Mouse (Mus musculus): ENCODE data around the gene March7.

The March7 gene

DNA sequence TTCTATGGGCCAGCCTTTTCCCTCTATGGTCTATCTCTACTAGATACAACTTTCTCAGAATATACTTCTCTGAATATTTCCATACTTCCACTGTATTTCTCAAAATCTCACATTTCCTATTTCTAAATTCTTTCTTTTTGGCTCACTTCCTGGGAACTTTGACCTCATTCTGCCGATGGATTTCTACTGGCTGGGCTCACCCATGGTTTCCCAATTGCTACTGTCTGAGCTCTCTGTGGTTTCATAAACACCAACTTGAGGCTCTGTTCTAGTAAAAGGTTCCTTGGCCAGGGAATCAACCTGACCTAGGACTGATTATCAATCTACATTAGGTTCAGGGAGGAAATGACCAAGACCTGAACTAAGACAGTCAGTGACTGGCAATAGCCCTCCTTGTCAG lies 79.8 kb downstream of the March7 start:
- 62% methylated on average over 1 of the region's 1 CpGs for WGBS

DNA sequence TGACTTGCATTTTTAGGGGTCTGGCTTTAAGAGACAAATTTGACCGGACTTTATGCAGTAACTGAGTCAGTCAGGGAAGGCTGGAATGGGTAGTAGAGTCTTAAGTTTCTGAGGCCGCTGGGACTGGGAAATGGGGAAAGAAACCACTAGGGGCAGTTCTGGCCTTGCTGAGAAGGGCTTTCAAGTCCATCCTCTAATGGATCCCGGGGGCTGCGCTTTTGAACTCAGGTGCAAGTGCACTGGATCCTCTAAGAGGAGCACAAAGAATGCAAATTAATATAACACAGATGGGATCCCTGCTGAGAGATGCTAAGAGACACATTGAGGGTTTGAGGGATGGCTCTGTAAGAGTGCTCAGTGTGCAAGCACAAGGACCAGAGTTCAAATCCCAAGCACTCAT lies 81.7 kb downstream of the March7 start:
- WGBS: 84% methylated on average over 4 of the region's 4 CpGs

DNA sequence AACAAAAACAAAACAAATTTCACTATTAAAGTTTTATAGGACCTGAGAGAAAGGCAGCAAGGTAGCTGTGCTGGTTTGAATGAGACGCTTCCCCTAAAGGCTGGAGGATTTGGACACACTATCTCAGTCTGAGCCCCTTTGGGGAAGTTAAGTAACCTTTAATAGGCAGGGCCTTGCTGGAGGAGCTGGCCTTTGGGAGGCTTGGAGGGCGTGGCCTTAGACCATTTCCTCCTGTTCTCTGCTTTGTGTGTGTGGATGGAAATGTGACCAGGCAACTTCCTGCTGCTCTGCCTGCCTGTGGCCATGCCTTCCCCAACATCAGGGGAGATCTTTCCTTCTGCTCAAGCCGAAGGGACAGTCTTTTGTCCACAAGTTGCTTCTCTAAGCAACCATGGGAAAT lies 88.6 kb downstream of the March7 start:
- WGBS: 81% methylated on average over 3 of the region's 3 CpGs

DNA sequence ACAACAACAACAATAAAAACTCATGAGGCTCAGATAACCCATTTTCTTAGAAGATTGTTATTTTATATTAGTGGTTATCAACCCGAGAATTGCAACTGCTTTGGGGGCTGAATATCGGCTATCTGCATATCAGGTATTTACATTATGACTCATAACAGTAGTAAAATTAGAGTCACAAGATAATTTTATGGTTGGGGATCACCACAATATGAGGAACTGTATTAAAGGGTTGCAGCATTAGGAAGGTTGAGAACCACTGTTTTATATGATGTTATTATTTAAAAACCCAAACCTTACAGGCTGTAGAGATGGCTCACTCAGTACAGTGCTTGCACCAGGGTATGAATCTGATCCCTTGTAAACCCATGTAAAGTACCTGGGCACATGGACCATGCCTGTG lies 89.6 kb downstream of the March7 start:
- WGBS: 97% methylated on average over 2 of the region's 2 CpGs
